Mouse (Mus musculus) B cell, adult (primary cell): ENCODE results near the gene Olfr467. TPM values are rescaled to one million over a fixed set of nuclear protein-coding genes. Genes with fewer than 3 reads are reported as not detected.

Experiments used
- total RNA-seq: library from RNA; stranded (reverse); gene quantifications from 4 replicates; pipeline ENCODE4 v1.2.4, GENCODE M21; 2023; ENCODE audit not compliant: inconsistent age

Olfr467 gene
- total RNA-seq = not detected in 4 replicates

GRCm38 (mm10) chr7:107811963-107812362 lies at the start of gene Olfr467:
Gene Olfr467 (plus strand): TSS chr7:107812263.

DNA sequence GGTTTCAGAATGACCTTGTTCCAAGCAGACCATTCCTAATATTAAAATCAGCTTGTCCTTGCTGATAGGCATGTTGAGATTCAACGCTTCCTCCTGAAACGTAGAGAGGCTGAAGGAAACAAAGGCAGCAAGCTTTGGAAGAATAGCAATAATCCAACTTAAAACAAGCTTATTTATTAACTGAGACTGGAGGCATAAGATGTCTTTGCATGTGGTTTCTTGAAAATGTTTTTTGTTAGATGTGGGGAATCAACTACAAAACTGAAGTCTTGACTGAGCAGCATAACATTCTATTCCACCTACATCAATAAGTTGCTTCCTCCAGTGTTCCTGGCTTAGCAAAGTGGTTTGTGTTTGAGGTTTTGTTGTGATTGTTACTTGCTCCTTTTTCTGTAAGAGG lies 11.0 kb upstream of the Olfr467 start, which contains the start of gene Ovch2:
Gene Ovch2 (minus strand): TSS at position 101 of the 400 bp plus-strand sequence.

GRCm38 (mm10) chr7:107825441-107825840 lies 13.4 kb downstream of the Olfr467 start, which contains the start of gene Olfr469:
Gene Olfr469 (minus strand): TSS chr7:107825541.

GRCm38 (mm10) chr7:107847390-107847789 lies 35.3 kb downstream of the Olfr467 start, which contains the start of gene Olfr470:
Gene Olfr470 (minus strand): TSS chr7:107847490.

Other genes starting within 250 kb of the Olfr467 start
- gene Olfml1, start 244.8 kb upstream of the Olfr467 start, total RNA-seq = not detected in 4 replicates
- 14.3 to 18.7 TPM (median 16.1 TPM) in 4 replicates for gene Ppfibp2, start 217.1 kb upstream of the Olfr467 start, total RNA-seq
- gene 5330417H12Rik, start 187.1 kb upstream of the Olfr467 start, total RNA-seq = not detected in 4 replicates
- not detected in 4 replicates for gene Cyb5r2, start 54.2 kb upstream of the Olfr467 start, total RNA-seq
- gene Ovch2, start 11.1 kb upstream of the Olfr467 start, total RNA-seq = not detected in 4 replicates
- gene Olfr469, start 13.3 kb downstream of the Olfr467 start, total RNA-seq = not detected in 4 replicates
- gene Olfr470, start 35.2 kb downstream of the Olfr467 start, total RNA-seq = not detected in 4 replicates
- 0.09 to 0.24 TPM (median 0.14 TPM) in 4 replicates for gene Olfr472, start 85.6 kb downstream of the Olfr467 start, total RNA-seq
- gene Olfr473, start 118.2 kb downstream of the Olfr467 start, total RNA-seq = not detected in 4 replicates
- gene Olfr474, start 142.4 kb downstream of the Olfr467 start, total RNA-seq = not detected in 4 replicates
- gene Olfr476, start 152.5 kb downstream of the Olfr467 start, total RNA-seq = not detected in 4 replicates
- not detected in 4 replicates for gene Olfr477, start 174.4 kb downstream of the Olfr467 start, total RNA-seq
- not detected in 4 replicates for gene Olfr478, start 221.7 kb downstream of the Olfr467 start, total RNA-seq
- not detected in 4 replicates for gene Olfr479, start 238.4 kb downstream of the Olfr467 start, total RNA-seq